Mouse (Mus musculus) kidney, embryonic 16.5 days (tissue): ENCODE measurements around the gene Myo1h. TPM values are rescaled to one million over a fixed set of nuclear protein-coding genes. Genes with fewer than 3 reads are reported as not detected.

Experiments
- ATAC-seq: fragments of 200-750 bp; cut with Nextera tagmentation; 2 replicates; pipeline ENCODE4 v1.8.0; 2017; ENCODE audit warnings: moderate TSS enrichment; ENCODE audit not compliant: low FRiP score, low TSS enrichment
- H3K27ac ChIP-seq: fragments of 300-500 bp; sonication (generic); 2 replicates; pipeline ENCODE4 v1.5.1; 2014; ENCODE audit warnings: low read length
- H3K27me3 ChIP-seq: fragments of 300-500 bp; sonication (generic); 2 replicates; pipeline ENCODE4 v1.6.1; 2014; ENCODE audit warnings: low read length, control low read depth, mixed read lengths; ENCODE audit not compliant: insufficient read depth
- H3K36me3 ChIP-seq: fragments of 300-500 bp; sonication (generic); 2 replicates; pipeline ENCODE4 v1.6.1; 2014; ENCODE audit warnings: low read length, control low read depth, mixed read lengths; ENCODE audit not compliant: insufficient read depth
- H3K4me1 ChIP-seq: fragments of 300-500 bp; sonication (generic); 2 replicates; pipeline ENCODE4 v1.6.1; 2014; ENCODE audit warnings: low read length, control low read depth, mixed read lengths; ENCODE audit not compliant: insufficient read depth
- H3K4me2 ChIP-seq: fragments of 300-500 bp; sonication (generic); replicated peaks from 2 replicates; pipeline ENCODE4 v1.6.1; 2014; ENCODE audit warnings: low read depth, low read length
- H3K4me3 ChIP-seq: fragments of 300-500 bp; sonication (generic); 2 replicates; pipeline ENCODE4 v1.5.1; 2014; ENCODE audit warnings: mild to moderate bottlenecking, low read length
- H3K9ac ChIP-seq: fragments of 300-500 bp; sonication (generic); replicated peaks from 2 replicates; pipeline ENCODE4 v1.6.1; 2014; ENCODE audit warnings: low read length
- H3K9me3 ChIP-seq: fragments of 300-500 bp; sonication (generic); 2 replicates; pipeline ENCODE4 v1.6.1; 2016; ENCODE audit warnings: low read length, control low read depth
- WGBS: fragments of 180-500 bp; shearing (Covaris S2); extraction: QIAGEN DNeasy Blood & Tissue Kit; methylation state at CpG from one replicate; pipeline ENCODE4 v1.1.7; 2014; 5-methylcytosine and 5-hydroxymethylcytosine counted together
- polyA plus RNA-seq: library from polyadenylated mRNA; unstranded; fragments of >200 nt; fragmentation: Nextera tagmentation; extraction: Ambion mirVana; gene quantifications from 2 replicates; pipeline ENCODE4 v1.2.1, GENCODE M21; 2015

Myo1h gene
- polyA plus RNA-seq, 1 experiment from 2014 or later = 2.8 TPM

GRCm38 (mm10) chr5:114369921-114370320 lies 81.0 kb downstream of the Myo1h start:
- H3K27me3 ChIP-seq = no peaks in the 10 kb centered on the region
- 66% methylated on average over 9 of the region's 9 CpGs for WGBS
- H3K4me1 ChIP-seq = peaks cover 55% of the 10 kb centered on the region
- H3K4me3 ChIP-seq = no peak overlapping the region
- H3K9me3 ChIP-seq = no peaks in the 10 kb centered on the region
- H3K9ac ChIP-seq = 0 out of 2 replicates have a peak overlapping the region, but pooled peaks have one; percentile 28
- H3K36me3 ChIP-seq = peaks cover 61% of the 10 kb centered on the region
- H3K4me2 ChIP-seq = no peak overlapping the region
- ATAC-seq = no peak
- H3K27ac ChIP-seq = peak overlapping the region; percentile 88

GRCm38 (mm10) chr5:114370371-114370776 lies 81.4 kb downstream of the Myo1h start:
- no peaks in the 10 kb centered on the region for H3K9me3 ChIP-seq
- H3K4me2 ChIP-seq = no peak overlapping the region; the same call in 1 of the 2 replicates
- H3K4me1 ChIP-seq = peaks cover 58% of the 10 kb centered on the region
- H3K9ac ChIP-seq = peak overlapping the region; percentile 40; the same call in 1 of the 2 replicates
- H3K36me3 ChIP-seq = peaks cover 58% of the 10 kb centered on the region
- no peak overlapping the region for H3K4me3 ChIP-seq
- peak; percentile 32 for ATAC-seq
- 51% methylated on average over 9 of the region's 9 CpGs for WGBS
- peak overlapping the region; percentile 88 for H3K27ac ChIP-seq
- no peaks in the 10 kb centered on the region for H3K27me3 ChIP-seq

- WGBS = 39% methylated on average over 3 of the region's 3 CpGs
- no peak for ATAC-seq
- H3K4me3 ChIP-seq = no peak overlapping the region
- H3K4me2 ChIP-seq = no peak overlapping the region; the same call in 1 of the 2 replicates
- peak overlapping the region; percentile 88 for H3K27ac ChIP-seq
- no peaks in the 10 kb centered on the region for H3K9me3 ChIP-seq
- H3K36me3 ChIP-seq = peaks cover 49% of the 10 kb centered on the region
- H3K27me3 ChIP-seq = no peaks in the 10 kb centered on the region
- no peak overlapping the region; the same call in 1 of the 2 replicates for H3K9ac ChIP-seq
- H3K4me1 ChIP-seq = peaks cover 62% of the 10 kb centered on the region
Observed at GRCm38 (mm10) chr5:114371331-114371730, 82.4 kb downstream of the Myo1h start.

- ATAC-seq = no peak
- 45% methylated on average over 25 of the region's 25 CpGs for WGBS
- no peak overlapping the region; the same call in 1 of the 2 replicates for H3K4me2 ChIP-seq
- peak overlapping the region; percentile 23; the same call in 1 of the 2 replicates for H3K9ac ChIP-seq
- H3K36me3 ChIP-seq = peaks cover 44% of the 10 kb centered on the region
- no peaks in the 10 kb centered on the region for H3K27me3 ChIP-seq
- H3K4me1 ChIP-seq = peaks cover 68% of the 10 kb centered on the region
- peak overlapping the region; percentile 88 for H3K27ac ChIP-seq
- H3K4me3 ChIP-seq = no peak overlapping the region
- no peaks in the 10 kb centered on the region for H3K9me3 ChIP-seq
Observed at GRCm38 (mm10) chr5:114371731-114372473, 82.9 kb downstream of the Myo1h start.

- Histone ChIP-seq H3K4me3 (no peak overlapping the region), H3K27ac (peak overlapping the region; percentile 88), H3K36me3 (peaks cover 38% of the 10 kb centered on the region), H3K4me2 (no peak overlapping the region), H3K27me3 (no peaks in the 10 kb centered on the region), H3K9ac (peak overlapping the region; percentile 23; the same call in 1 of the 2 replicates), H3K9me3 (no peaks in the 10 kb centered on the region), H3K4me1 (peaks cover 74% of the 10 kb centered on the region)
- 36% methylated on average over 11 of the region's 11 CpGs for WGBS
- no peak for ATAC-seq
Observed at GRCm38 (mm10) chr5:114372565-114372964, 83.6 kb downstream of the Myo1h start.

- peaks cover 32% of the 10 kb centered on the region for H3K36me3 ChIP-seq
Observed at GRCm38 (mm10) chr5:114373174-114373573, 84.2 kb downstream of the Myo1h start.

GRCm38 (mm10) chr5:114373581-114373980 lies 84.6 kb downstream of the Myo1h start:
- no peak overlapping the region for H3K9ac ChIP-seq
- H3K4me2 ChIP-seq = no peak overlapping the region

More at GRCm38 (mm10) chr5:114373174-114373573, 84.2 kb downstream of the Myo1h start:
- no peaks in the 10 kb centered on the region for H3K9me3 ChIP-seq
- no peak overlapping the region for H3K4me2 ChIP-seq
- peak overlapping the region; percentile 88; the same call in 1 of the 2 replicates for H3K27ac ChIP-seq
- peaks cover 78% of the 10 kb centered on the region for H3K4me1 ChIP-seq
- no peak overlapping the region for H3K9ac ChIP-seq
- no peak for ATAC-seq
- H3K4me3 ChIP-seq = no peak overlapping the region
- 72% methylated on average over 11 of the region's 11 CpGs for WGBS
- no peaks in the 10 kb centered on the region for H3K27me3 ChIP-seq

GRCm38 (mm10) chr5:114374409-114375213 lies 85.6 kb downstream of the Myo1h start:
- no peaks in the 10 kb centered on the region for H3K27me3 ChIP-seq
- H3K4me3 ChIP-seq = no peak overlapping the region
- no peak for ATAC-seq
- H3K27ac ChIP-seq = peak overlapping the region; percentile 59
- 83% methylated on average over 23 of the region's 23 CpGs for WGBS
- no peaks in the 10 kb centered on the region for H3K9me3 ChIP-seq
- peaks cover 85% of the 10 kb centered on the region for H3K4me1 ChIP-seq
- no peak overlapping the region for H3K9ac ChIP-seq
- no peak overlapping the region for H3K4me2 ChIP-seq
- peaks cover 26% of the 10 kb centered on the region for H3K36me3 ChIP-seq

More at GRCm38 (mm10) chr5:114373581-114373980, 84.6 kb downstream of the Myo1h start:
- Histone ChIP-seq H3K27me3 (no peaks in the 10 kb centered on the region), H3K36me3 (peaks cover 29% of the 10 kb centered on the region), H3K27ac (peak overlapping the region; percentile 7; the same call in 1 of the 2 replicates), H3K4me3 (no peak overlapping the region), H3K4me1 (peaks cover 79% of the 10 kb centered on the region), H3K9me3 (no peaks in the 10 kb centered on the region)
- no peak for ATAC-seq
- 91% methylated on average over 9 of the region's 9 CpGs for WGBS

- no peak for ATAC-seq
- Histone ChIP-seq H3K4me3 (peak overlapping the region; percentile 90), H3K9ac (peak overlapping the region; percentile 33; the same call in 1 of the 2 replicates), H3K4me1 (peaks cover 63% of the 10 kb centered on the region), H3K9me3 (no peaks in the 10 kb centered on the region), H3K4me2 (peak overlapping the region; percentile 87), H3K36me3 (peaks cover 16% of the 10 kb centered on the region), H3K27me3 (no peaks in the 10 kb centered on the region), H3K27ac (peak overlapping the region; percentile 84)
- WGBS = 36% methylated on average over 10 of the region's 10 CpGs
Observed at GRCm38 (mm10) chr5:114378177-114378920, 89.4 kb downstream of the Myo1h start.
